Mouse (Mus musculus) layer of hippocampus, postnatal 10 days (tissue): ENCODE results near the gene Wdr75. TPM values are rescaled to one million over a fixed set of nuclear protein-coding genes. Genes with fewer than 3 reads are reported as not detected.

Source experiments
- DNase-seq, 2 experiments: peaks; one replicate each; pipeline ENCODE4 v3.0.0; 2021; ENCODE audit warnings: low spot score in 2 of 2
- long read RNA-seq: library from polyadenylated mRNA; stranded (forward); transcript quantifications from one replicate; pipeline ENCODE4 v2.0.0, GENCODE M21; 2023
- total RNA-seq, 2 experiments: library from RNA; stranded (reverse); gene quantifications; 2 replicates each; pipeline ENCODE4 v1.2.3; 2021

Gene Wdr75
- total RNA-seq = 10 to 100 TPM; 42.7 to 48.1 TPM
- long read RNA-seq, transcript Wdr75-201 (21 exons, 2,953 nt) = major isoform, 28 of 32 reads
- long read RNA-seq, partial matches to known transcripts = 1 of 32 reads
- long read RNA-seq, other reads (novel, unspliced or antisense) = 3 of 32 reads

DNA sequence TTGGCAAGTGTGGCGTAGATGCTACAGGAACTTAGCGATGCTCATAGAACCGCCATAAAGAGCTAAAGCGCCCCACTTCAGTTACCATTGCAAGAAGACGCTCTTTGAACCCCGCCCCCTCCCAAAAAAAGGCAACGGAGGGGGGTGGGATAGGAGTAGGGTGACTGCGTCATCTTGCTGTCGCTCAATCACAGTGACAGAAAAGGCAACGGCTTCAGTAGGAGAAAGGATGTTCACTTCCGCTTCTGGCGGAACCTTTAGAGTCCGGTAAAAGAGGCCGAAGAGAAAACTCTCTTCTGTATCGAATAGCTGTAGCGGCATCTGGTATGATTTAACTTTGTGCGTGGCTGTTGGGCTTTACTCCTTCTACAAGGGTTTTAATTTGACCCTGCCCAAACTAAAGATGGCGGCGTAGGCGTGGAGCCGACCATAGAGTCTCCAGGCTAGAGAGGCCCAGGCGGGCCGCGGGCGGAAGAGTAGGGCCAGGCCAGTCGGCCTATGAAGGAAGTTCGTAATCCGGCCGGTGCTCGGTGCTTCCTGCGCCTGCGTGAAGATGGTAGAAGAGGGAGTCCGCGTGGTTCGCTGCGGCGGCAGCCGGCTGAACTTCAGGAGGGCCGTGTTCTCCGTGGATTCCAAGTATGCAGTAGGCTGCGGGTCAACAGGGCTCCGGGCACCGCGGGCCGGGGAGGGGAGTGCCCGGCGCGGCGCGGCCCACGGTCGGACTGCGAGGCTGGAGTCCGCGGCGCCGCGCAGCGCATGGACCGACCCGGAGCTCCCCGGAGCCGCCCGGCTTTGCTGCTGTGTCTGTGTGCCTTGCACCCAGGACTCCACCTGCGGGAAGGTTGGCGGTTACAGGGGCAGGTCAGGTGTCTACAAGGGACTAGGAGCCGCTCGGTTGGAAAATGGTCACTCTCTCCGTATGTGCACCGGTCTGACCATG, at the start of gene Wdr75:
TSS of gene Wdr75 (plus strand) at position 198 of the 940 bp plus-strand sequence.
- DNase-seq = peak; percentile 96 to 97

DNA sequence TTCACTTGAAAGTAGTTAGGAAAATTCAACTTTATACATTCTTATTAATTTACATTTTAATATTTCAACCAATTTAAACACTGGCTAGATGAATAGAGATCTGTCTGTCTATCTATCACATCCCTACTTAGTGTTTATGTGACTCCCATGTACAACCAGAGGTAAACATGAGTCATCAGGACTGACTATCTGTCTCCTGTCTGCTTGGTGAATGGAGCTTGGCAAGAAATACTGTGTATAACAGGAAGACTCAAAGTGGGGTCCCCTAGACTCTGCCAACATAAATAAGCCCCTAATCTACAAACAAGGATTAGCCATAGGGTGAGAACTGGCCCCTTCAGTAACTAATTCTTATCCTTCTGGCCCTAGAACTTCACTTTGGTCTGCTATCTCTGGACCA, 39.1 kb upstream of the Wdr75 start:
- DNase-seq = no peak

DNA sequence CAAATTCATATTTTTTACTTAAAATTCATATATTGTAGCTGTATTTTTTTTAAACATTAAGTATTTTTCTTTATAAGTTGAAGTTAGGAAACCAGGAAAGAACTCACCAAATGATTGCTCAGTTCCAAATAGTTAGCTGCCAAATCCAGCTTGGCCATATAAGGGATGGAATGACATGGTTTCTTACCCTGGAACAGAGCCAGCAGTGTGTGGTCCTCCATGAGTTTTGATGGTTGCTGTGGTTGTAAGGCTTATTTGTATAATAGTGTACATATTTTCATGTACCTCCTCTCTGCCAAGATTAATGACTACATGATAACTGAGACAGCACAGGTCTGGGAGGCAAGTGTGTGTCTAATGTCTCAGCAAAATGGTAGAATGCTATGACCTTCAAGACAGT, 38.3 kb upstream of the Wdr75 start:
- no peak for DNase-seq

DNA sequence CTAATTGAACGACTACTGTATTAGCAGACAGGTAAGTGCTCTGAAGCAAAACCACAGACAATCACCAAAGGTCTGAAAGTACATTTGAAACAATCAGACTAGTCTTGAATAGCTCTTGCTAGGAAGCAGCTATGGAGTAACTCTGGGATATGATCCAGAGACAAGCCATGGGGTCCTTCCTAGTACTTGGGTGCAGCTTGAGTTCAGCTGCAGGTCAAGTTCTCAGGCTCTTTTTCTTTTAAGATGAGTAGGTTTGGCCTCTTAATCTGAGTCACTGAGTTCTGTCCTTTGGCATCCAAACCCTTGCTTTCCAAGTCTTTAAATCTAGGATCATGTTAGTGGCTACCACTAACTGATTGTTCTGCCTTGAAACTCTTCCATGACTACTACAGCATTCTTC, 37.0 kb upstream of the Wdr75 start:
- no peak for DNase-seq

DNA sequence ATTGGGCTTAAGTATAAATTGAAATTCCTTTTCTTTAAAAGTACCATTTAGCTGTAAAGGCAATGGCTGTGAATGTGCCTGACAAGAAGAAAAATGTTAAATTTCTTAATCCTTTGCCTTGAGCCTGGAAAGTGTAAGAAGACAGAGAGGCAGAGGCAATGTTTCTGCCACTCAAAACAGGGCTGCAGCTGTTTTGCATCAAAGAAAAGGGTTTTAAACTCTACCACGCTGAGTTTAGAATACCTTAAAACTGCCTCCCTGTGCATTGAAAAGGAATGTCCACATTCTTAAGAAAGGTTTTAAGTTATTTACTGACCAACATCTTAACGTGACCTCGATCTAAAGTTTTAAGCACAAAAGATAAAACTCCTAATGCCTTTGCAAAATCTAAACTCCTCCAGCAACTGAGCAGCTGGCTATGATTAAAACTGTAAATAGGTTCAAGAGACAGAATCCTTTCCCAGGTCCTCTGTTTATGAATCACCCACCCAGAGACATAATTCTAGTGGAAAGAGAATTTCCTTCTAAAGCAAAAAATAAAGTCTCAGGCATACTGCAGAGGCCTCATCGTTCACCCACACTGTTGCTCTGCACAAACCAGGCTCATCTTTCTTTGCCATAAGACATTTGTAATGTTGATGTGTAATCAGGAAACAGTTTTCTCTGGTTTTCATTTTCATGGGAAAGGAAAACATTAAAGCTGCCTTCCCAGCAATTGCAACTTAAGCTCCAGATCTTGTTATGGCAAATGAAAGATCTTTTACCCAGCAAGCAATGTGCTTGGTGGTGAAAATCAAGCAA, 34.1 kb upstream of the Wdr75 start:
- DNase-seq = no peak

DNA sequence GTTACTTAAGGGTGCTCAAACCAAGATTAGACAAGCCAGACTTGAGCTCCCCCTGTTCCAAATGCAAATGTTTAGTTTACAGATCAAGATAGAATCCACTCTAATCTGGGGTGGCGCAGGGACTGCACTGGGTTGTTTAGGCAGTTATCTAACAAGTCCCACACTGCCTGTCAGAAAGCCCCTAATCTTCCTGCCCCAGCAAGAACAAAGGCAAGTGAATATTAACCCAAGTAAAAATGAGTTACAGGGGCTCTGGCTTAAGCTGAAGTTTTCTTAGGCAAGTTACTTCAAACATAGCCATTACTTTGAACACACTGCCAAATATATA, 33.5 kb upstream of the Wdr75 start:
- no peak for DNase-seq

DNA sequence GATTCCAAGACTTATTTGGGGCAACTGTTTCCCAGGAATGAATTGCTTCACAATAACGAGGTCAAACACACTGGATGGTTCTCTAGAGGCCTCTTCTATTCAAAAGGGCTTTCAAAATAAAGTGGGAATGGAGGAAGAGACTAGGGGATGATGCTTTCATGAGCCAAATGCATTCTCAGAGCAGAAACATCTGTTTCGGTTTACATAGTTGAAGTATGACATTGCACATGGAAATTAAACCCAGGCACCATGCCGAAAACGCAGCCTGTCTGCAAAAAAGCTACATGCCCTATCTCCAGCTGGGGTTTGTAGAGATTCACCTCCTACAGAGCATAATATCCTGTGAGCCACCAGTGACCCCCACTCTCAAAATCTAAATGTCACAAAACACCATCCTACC, 29.3 kb upstream of the Wdr75 start:
- no peak for DNase-seq

DNA sequence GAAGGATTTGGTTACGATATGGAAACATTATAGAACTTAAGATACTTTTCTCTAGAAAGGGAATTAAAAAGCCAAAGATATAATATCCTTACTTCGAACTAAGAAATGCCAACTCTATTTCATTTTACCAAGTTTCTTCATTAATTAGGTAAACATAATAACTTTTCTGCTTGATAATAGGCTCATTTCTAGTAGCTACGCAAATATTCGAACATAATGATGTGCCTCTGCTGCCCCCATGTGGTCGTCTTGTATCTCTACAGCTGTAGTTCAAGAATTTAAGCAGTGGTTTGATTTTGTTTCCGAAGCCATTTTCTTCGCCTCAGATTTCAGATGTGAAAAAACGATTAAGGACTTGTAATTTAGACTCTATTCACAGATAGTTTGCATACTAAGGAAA, 28.8 kb upstream of the Wdr75 start:
- DNase-seq = peak; percentile 85 to 87

DNA sequence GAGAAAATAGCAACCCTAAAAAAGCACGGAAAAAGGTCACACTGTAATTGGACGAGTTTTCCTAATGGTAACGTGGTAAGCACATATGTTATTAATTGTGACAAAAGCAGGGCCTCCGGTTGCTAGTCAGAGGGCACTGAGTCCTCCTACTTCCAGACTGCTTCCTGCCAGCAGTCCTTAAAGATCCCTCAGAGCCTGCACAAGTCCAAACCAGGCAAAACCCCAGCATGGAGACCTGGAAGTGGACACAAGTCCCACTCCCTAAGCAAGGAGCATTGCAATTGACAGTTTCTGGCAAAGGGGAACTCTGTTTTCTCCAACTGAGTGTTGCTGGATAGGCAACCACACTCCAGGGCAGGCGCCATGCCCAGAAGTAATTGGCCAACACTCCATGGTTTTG, 27.4 kb upstream of the Wdr75 start:
- DNase-seq = peak; percentile 25 to 51

DNA sequence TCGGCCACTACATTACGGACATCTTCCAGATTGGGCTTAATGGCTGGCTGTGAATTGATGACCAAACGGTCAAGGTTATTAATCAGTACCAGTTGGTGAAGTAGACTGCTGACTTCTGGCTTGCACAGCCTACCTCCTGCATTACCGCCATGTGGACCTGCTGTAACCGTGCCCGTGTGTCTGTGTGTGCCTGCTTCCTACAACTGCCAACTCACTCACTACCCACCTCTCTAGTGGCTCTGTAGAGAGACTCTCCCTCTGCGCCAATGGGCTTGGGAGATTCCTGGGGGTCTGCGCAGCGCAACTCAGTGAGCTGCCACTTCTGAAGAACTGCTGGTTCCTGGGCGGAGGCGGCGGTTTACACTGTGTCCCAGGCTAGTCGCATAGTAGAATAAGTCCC, 25.6 kb upstream of the Wdr75 start:
- no peak for DNase-seq

DNA sequence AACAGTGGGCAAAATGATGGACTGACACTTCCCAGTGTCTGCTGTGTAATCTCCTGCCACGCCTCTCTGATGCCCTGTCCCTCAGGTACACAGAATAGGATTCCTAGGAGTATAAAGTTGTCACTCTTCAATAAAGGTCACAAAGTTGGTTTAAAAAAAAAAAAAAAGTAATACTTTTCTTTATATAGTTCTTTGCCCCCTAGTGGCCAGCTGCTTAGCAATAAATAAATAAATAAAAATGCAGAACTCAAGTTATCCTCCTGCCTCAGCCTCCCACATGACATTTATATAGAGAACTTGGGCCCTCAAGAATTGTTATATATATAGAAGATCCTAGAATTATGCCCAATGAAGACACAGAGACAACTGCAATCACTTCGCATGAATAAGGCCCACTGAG, 24.9 kb upstream of the Wdr75 start:
- DNase-seq = no peak

DNA sequence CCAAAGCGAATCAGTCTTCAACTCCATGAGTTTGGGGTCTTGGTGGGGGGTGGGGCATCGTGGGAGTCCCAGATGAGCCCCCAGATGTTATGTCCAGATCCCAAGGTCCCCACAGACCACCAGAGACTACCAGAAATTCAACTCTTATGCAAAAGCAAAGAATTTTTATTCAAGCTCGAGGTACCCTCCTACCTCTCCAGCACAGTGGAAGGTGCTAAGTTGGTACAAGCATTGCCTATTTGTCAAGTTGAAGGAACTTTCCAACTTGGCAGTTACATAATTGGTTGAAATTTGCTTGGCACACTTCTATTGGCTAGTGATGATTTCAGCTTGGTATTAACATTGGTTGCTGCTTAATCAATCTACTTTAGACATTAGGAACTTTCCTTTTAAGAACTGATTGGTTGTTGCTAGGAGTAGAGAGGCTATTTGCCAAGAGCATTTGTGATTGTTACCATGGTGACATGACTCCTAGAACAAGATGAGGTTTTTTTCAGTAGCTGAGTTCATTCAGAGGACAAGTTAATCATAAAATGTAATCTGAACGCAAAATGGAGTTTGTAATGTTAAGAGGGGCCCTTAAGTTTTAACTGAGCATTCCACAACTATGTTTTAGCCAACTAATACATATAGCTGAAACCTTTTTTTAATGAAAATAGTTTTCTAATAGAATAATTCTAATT, 14.2 kb upstream of the Wdr75 start:
- DNase-seq = no peak

DNA sequence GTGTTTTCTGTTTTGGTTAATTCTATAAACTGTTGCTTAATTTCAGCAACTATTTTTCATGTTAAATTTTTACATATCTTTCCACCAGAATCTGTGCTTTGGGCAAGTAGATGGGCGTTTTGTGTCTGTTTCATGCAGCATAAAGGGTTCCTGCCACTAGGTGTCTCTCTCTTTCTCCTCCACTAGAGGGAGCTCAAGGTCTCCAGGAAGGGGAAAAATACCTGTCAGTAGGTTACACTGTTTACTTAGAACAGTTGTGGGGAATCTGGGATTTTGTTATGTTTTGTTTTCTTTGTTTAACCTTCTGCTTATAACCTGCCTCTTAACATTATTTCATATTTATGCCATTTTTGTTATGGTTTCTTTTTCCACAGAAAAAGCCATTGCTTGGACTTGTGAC, 21.9 kb downstream of the Wdr75 start:
- DNase-seq = no peak

DNA sequence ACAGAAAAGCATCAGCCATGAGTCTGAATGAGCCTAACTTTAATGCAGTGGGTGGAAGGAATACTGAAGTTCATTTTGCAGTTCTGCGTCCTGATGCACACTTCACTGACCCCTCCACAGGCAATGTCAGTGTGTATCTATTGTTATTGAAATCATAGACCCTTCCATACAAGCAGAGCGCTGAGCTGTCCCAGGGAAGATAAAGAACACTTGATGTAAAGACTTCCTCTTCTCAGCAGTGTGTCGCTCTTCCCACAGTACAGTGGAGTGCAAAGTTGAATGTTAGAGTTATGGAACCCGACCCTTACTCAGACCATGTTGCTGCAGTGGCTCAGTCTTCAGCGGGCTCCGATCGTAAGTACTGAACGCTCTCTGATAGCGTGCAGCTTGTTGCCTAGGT, 23.6 kb downstream of the Wdr75 start:
- no peak for DNase-seq

DNA sequence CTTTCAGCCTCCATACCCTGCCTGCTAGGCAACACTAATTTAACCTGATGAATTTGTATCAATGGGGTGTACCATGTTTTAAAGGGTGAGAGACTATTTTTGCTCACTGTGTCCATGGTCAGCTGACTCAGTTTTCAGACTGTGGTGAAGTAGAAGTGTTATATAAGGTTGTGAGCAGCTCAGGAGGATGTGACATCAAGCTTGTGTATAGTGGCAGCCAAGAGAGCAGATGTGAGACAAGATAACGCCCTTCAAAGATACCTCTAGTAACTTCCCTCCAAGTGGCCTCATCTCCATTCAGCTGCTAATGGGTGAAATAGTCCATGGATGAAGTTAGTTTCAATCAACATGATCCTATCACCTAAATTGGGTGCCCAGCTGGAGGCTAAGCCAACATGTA, 29.5 kb downstream of the Wdr75 start:
- no peak for DNase-seq

DNA sequence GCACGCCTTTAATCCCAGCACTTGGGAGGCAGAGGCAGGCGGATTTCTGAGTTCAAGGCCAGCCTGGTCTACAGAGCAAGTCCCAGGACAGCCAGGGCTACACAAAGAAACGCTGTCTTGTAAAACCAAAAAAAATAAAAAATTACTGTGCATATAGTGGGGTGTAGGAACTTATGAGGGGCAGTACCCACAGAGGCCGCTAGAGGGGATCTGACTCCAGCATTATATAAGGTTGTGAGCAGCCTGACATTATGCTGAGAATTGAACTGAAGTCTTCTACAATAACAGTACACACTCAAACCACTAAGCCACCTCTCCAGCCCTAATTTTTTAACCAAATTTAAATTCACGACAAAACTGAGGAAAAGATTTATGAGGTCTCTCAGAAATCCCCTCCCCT, 30.2 kb downstream of the Wdr75 start:
- peak; percentile 73 to 76 for DNase-seq

DNA sequence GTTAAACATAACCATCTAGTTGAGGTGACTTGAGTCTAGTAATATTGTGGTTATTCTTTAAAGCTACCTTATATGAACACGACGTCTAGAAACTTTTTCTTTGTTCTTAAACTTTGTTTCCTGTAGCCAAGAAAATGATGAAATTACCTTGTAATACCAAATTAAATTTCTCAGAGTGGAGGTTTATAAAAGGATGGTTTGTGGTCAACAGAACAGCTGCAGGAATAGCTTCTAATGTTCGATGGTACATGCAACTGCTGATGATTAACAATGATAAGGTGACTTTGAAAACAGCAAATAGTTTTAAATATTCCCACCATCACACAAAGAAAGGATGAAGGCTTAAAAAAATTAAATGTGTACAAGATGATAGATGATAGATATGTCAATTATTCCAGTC, 30.7 kb downstream of the Wdr75 start:
- DNase-seq = no peak

DNA sequence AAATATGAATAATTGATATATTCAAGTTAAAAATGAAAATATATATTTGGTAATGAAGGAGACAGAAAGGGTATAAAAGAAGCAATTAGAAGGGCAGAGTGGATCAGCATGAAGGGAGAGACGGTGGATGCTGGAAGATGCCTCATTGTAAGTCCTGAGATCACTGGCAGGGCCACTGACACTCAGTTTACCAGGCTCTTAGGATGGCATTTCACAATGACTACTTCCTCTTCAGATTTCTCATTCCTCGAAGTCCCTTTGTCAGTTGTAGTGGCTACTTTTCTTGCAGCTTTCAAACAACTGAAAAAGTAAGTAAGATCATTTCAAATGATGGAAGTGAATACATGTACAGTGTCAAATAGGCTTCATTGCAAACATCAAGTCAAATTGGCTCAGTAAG, 31.2 kb downstream of the Wdr75 start:
- DNase-seq = no peak

DNA sequence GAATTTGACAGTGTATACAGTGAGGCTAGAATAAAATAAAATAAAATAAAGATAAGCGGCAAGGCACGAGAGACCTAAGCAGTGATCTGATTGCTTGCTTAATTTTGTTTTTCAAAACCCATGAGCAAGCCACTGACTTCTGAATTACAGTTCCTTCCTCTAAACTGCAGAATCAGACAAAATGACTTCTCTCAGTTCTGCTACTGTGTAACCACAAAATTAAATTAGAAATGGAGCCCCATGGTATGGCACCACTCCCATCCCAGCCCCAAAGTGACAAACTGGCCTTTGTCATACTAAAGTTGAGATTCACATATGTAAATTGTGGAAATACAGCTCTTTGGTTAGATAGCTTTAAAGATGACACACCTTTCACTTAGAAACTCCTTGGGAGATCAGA, 31.8 kb downstream of the Wdr75 start:
- no peak for DNase-seq

DNA sequence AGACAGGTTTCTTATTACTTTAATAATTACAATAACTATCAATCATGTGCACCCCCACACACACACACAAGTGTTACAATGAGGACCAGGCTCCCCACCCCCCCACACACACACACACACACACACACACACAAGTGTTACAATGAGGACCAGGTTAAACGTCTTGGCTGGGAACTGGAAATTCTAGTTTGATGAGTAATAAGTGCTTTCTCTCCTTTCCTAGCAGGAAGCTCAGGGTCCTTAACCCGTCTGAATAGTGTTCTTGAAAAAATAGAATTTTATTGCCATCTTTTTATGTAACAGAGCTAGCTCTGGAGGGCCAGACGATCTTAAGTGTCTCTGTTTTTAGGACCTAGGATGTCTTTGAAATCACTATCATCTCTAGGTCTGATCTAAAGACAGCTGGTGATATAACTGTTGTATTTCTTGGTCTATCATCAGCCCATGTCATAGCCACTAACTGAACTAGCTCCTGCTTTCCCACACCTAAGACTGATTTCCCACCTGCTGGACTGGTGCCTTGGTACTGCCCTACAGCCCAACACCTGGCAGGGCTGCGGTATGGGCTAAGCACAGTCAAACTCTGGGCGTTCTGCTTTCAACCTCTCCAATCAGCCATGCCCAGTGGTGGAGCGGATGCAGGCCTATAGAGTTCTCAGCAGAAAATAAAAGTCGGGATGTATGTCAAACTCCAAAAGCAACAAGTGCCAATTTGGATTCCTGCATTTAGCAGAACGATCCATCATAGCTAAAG, 35.7 kb downstream of the Wdr75 start:
- no peak for DNase-seq
